Mouse (Mus musculus) spleen, adult 12 weeks (tissue): ENCODE data around the gene B230118H07Rik.

Experiments used
- DNase-seq: peaks from one replicate; pipeline ENCODE4 v3.0.0; 2022; ENCODE audit warnings: low spot score

The B230118H07Rik gene

GRCm38 (mm10) chr2:101638979-101639839 lies 10.1 kb downstream of the B230118H07Rik start:
- DNase-seq, result no peak

GRCm38 (mm10) chr2:101628297-101629236 lies 20.8 kb downstream of the B230118H07Rik start:
- peak; percentile 19 for DNase-seq

- no peak for DNase-seq
These were observed 22.1 kb downstream of the B230118H07Rik start for GRCm38 (mm10) chr2:101627227-101627626.

- no peak for DNase-seq
These were observed 24.8 kb downstream of the B230118H07Rik start, which contains the start of gene Rag2 for GRCm38 (mm10) chr2:101624526-101624925. Gene Rag2 (plus strand): TSS chr2:101624718.

GRCm38 (mm10) chr2:101624011-101624410 lies 25.3 kb downstream of the B230118H07Rik start:
- DNase-seq, result no peak

- DNase-seq, result no peak
These were observed 26.3 kb downstream of the B230118H07Rik start for GRCm38 (mm10) chr2:101623042-101623441.

- no peak for DNase-seq
These were observed 27.7 kb downstream of the B230118H07Rik start for GRCm38 (mm10) chr2:101621611-101622010.

- DNase-seq, result no peak
These were observed 28.4 kb downstream of the B230118H07Rik start for GRCm38 (mm10) chr2:101620899-101621298.

GRCm38 (mm10) chr2:101618373-101618772 lies 31.0 kb downstream of the B230118H07Rik start:
- DNase-seq, result no peak

- no peak for DNase-seq
These were observed 33.6 kb downstream of the B230118H07Rik start for GRCm38 (mm10) chr2:101615464-101616305.

- no peak for DNase-seq
These were observed 38.5 kb downstream of the B230118H07Rik start for GRCm38 (mm10) chr2:101610861-101611260.

- DNase-seq, result no peak
These were observed 41.0 kb downstream of the B230118H07Rik start for GRCm38 (mm10) chr2:101608232-101608894.

GRCm38 (mm10) chr2:101603099-101603498 lies 46.2 kb downstream of the B230118H07Rik start:
- no peak for DNase-seq

GRCm38 (mm10) chr2:101600703-101601102 lies 48.6 kb downstream of the B230118H07Rik start:
- no peak for DNase-seq

- DNase-seq, result no peak
These were observed 50.8 kb downstream of the B230118H07Rik start for GRCm38 (mm10) chr2:101598190-101599181.

- DNase-seq, result no peak
These were observed 52.1 kb downstream of the B230118H07Rik start for GRCm38 (mm10) chr2:101597186-101597585.

- no peak for DNase-seq
These were observed 54.7 kb downstream of the B230118H07Rik start for GRCm38 (mm10) chr2:101594681-101595080.

GRCm38 (mm10) chr2:101592886-101593285 lies 56.4 kb downstream of the B230118H07Rik start:
- no peak for DNase-seq

GRCm38 (mm10) chr2:101592023-101592841 lies 57.1 kb downstream of the B230118H07Rik start:
- DNase-seq, result no peak
